Mouse (Mus musculus) megakaryocyte, embryonic 14.5 days (primary cell): ENCODE measurements around the gene Cdhr4.

Experiments used
- FLI1 ChIP-seq: IDR thresholded peaks from 2 replicates; pipeline ENCODE4 v1.6.1; 2012; ENCODE audit warnings: low read length, inconsistent platforms, mixed read lengths
- GATA1 ChIP-seq: IDR thresholded peaks from 3 replicates; pipeline ENCODE4 v1.6.1; 2012; ENCODE audit warnings: mixed read lengths, low read length, inconsistent platforms, borderline replicate concordance

DNA sequence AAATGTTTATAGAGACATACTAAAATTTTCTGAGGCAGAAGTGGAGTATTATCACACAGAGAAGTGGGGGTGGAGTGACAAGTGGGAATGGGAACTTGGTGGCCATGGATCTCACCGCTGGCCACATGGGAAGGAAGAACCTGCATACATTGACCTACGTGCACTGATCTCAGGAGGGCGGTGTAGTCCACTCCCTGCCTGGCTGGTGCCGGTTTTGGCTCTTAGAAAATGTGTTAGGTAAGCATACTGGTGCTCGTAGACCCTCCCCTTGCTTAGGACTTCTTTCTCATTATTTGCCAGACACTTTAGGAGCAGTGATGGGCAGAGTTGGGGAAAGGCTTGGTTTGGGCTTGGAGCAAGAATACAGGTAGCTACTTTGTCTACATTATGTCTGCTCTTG is 15.7 kb downstream of the Cdhr4 start:
- no peak for TF ChIP-seq GATA1
- TF ChIP-seq FLI1: no peak
